Comparison of ENCODE assay signal across 8 mouse cellular contexts in the genomic region with DNA sequence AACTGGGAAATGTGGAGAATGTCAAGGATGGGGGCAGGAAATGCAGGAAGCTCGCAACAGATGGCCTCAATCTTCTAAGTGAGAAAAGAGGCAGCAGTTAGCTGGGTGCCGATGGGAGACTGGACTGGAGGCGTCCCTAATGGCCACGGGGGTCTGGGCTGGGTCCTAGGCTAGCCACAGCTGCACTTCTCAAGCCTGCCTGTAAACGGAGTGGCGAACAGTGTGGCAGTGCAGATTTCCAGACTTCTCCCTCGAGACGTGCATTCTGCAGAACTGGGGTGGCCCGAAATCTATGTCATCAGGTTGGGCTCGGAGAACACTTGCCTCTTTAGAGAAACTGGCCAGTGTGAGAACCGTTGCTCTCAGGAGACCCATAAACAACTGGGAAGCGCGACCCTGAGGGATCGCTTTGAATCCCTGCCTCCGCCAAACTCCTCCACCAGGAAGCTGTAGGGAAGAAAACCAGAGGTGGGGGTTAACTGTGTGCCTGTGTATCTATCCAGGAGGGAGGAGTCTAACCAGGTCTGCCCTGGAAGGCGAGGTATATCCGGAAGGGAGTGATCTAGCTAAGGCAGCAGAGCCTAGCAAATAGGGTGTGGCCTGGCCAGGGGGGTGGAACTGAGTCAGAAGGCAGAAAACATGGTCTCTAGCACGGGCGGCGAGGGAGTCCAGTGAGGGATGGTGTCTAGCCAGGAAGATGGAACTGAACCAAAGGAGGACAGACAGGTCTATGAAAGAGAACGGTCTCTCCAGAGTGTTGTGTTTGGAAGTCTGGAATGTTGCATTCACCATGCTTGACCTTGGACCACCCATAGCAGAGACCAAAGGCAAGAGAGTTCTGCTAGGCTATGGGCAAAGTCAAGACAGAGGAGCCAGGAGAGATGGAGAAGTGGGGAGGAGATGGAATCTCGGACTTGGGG.
DNase-seq lines count a peak whose midpoint lies in the region; ATAC-seq and TF ChIP-seq lines count a peak whose summit lies in the region.

No protein-coding gene starts in this region.

- no peak for TF ChIP-seq RAD21 in MEL (IDR thresholded peaks at IDR 0.05; ENCODE audit: low read depth, low read length)

- ATAC-seq in hindbrain, embryonic 15.5 days (ENCODE audit: low FRiP score, low read depth), result peak; percentile 49; the same call in 1 of the 2 replicates
- peak; percentile 53 for ATAC-seq in megakaryocyte, adult 5-6 weeks (ENCODE audit: poor library complexity, severe bottlenecking)
- ATAC-seq in erythroid progenitor cell, adult 5-6 weeks (replicated peaks; ENCODE audit: low FRiP score, poor library complexity, severe bottlenecking), result no peak

- peaks cover 0 to 3% of the 10 kb centered on the region in 2 experiments; a peak in 1 of 4 replicates for H3K4me1 ChIP-seq in MEL (ENCODE audit: control insufficient read depth in 1 of 2, insufficient read depth in 2 of 2, low read length in 2 of 2)
- peaks cover 28% of the 10 kb centered on the region for H3K4me1 ChIP-seq in hindbrain, embryonic 15.5 days (replicated peaks)

- H3K79me2 ChIP-seq in MEL (ENCODE audit: control insufficient read depth, insufficient read depth, low read length, poor library complexity), result no peaks in the 10 kb centered on the region

- WGBS in hindbrain, embryonic 15.5 days, result 7% methylated on average over 22 of the region's 22 CpGs

- H3K36me3 ChIP-seq in MEL (ENCODE audit: control insufficient read depth in 1 of 2, insufficient read depth in 2 of 2, low read length in 2 of 2), result no peaks in the 10 kb centered on the region
- no peaks in the 10 kb centered on the region for H3K36me3 ChIP-seq in hindbrain, embryonic 15.5 days

- H3K27ac ChIP-seq in MEL (ENCODE audit: control insufficient read depth, low read depth, low read length), result no peak overlapping the region
- H3K27ac ChIP-seq in hindbrain, embryonic 15.5 days (replicated peaks), result peak overlapping the region; percentile 43; the same call in 1 of the 2 replicates

- peak overlapping the region; percentile 57 for H3K4me2 ChIP-seq in hindbrain, embryonic 15.5 days

- DNase-seq in MEL (ENCODE audit: low read depth, low spot score), result peak; percentile 54
- DNase-seq in brain, embryonic 14.5 days (ENCODE audit: low read depth), result peak; percentile 42
- DNase-seq in frontal cortex, postnatal 36 days (ENCODE audit: low spot score in 2 of 2), result peak; percentile 49 to 60
- peak; percentile 41 to 46 for DNase-seq in left cerebral cortex, adult 8-10 months (ENCODE audit: low spot score in 2 of 2)
- DNase-seq in right cerebral cortex, postnatal 10 days (ENCODE audit: low spot score in 2 of 2), result peak; percentile 52 to 57

- no peak for TF ChIP-seq CTCF in MEL (IDR thresholded peaks at IDR 0.05 in 2 of 3, conservative IDR thresholded peaks at IDR 0.05 in 1 of 3; ENCODE audit: control insufficient read depth in 1 of 3, insufficient read depth in 1 of 3, low read depth in 2 of 3, low read length in 3 of 3, poor library complexity in 1 of 3, severe bottlenecking in 1 of 3)
- 0 out of 2 replicates have a peak, but pooled peaks have one; percentile 30 for TF ChIP-seq CTCF in brain, embryonic 14.5 days (IDR thresholded peaks at IDR 0.05; ENCODE audit: borderline replicate concordance, extremely low read depth, insufficient read depth, insufficient read length)

- no peak for TF ChIP-seq EP300 in MEL (IDR thresholded peaks at IDR 0.05; ENCODE audit: low read depth in 1 of 2, low read length in 2 of 2)

- no peaks in the 10 kb centered on the region for H3K9me3 ChIP-seq in MEL (replicated peaks; ENCODE audit: insufficient read depth, low read length)
- 0 out of 2 replicates have a peak, but pooled peaks cover 6% of the 10 kb centered on the region for H3K9me3 ChIP-seq in hindbrain, embryonic 15.5 days

- no peak for TF ChIP-seq POLR2A in MEL (IDR thresholded peaks at IDR 0.05; ENCODE audit: control insufficient read depth in 1 of 2, insufficient read depth in 1 of 2, low read depth in 1 of 2, low read length in 2 of 2, poor library complexity in 1 of 2)
- no peak for TF ChIP-seq POLR2A in brain, embryonic 14.5 days (IDR thresholded peaks at IDR 0.05; ENCODE audit: borderline replicate concordance, extremely low read depth, insufficient read depth, insufficient read length, poor library complexity, severe bottlenecking)

- H3K27me3 ChIP-seq in MEL (ENCODE audit: control insufficient read depth in 1 of 2, insufficient read depth in 2 of 2, low read length in 2 of 2), result no peaks in the 10 kb centered on the region
- no peaks in the 10 kb centered on the region for H3K27me3 ChIP-seq in hindbrain, embryonic 15.5 days

- peak overlapping the region in 1 of 2 experiments; percentile 18; a peak in 1 of 4 replicates for H3K4me3 ChIP-seq in MEL (ENCODE audit: control insufficient read depth in 1 of 2, insufficient read depth in 1 of 2, low read depth in 2 of 2, low read length in 2 of 2)
- H3K4me3 ChIP-seq in hindbrain, embryonic 15.5 days, result peak overlapping the region; percentile 30

- H3K9ac ChIP-seq in MEL (ENCODE audit: control insufficient read depth, low read depth, low read length, poor library complexity, severe bottlenecking), result no peak overlapping the region
- 0 out of 2 replicates have a peak overlapping the region, but pooled peaks have one; percentile 23 for H3K9ac ChIP-seq in hindbrain, embryonic 15.5 days

TF ChIP-seq in MEL, 35 proteins besides CTCF, POLR2A, EP300 and RAD21:
- TF ChIP-seq CHD1 (IDR thresholded peaks at IDR 0.05; ENCODE audit: low read depth, low read length) (no peak), ZC3H11A (IDR thresholded peaks at IDR 0.05; ENCODE audit: low read depth, low read length) (no peak), BHLHE40 (IDR thresholded peaks at IDR 0.05; ENCODE audit: borderline replicate concordance, low read depth, low read length) (no peak), ZMIZ1 (IDR thresholded peaks at IDR 0.05; ENCODE audit: low read depth, low read length) (no peak), GABPA (IDR thresholded peaks at IDR 0.05; ENCODE audit: low read depth, low read length) (no peak), E2F4 (IDR thresholded peaks at IDR 0.05; ENCODE audit: borderline replicate concordance, low read depth, low read length) (no peak), USF2 (IDR thresholded peaks at IDR 0.05; ENCODE audit: borderline replicate concordance in 1 of 2, insufficient read depth in 1 of 2, low read depth in 1 of 2, low read length in 2 of 2) (no peak), RCOR1 (IDR thresholded peaks at IDR 0.05; ENCODE audit: low read depth, low read length) (no peak), CHD2 (IDR thresholded peaks at IDR 0.05; ENCODE audit: low read length) (no peak), SMC3 (IDR thresholded peaks at IDR 0.05; ENCODE audit: low read depth, low read length) (no peak), POLR2AphosphoS2 (IDR thresholded peaks at IDR 0.05; ENCODE audit: low read length) (no peak), USF1 (IDR thresholded peaks at IDR 0.05; ENCODE audit: low read depth, low read length) (no peak), MAFK (IDR thresholded peaks at IDR 0.05; ENCODE audit: borderline replicate concordance, low read depth, low read length) (no peak), GATA1 (IDR thresholded peaks at IDR 0.05; ENCODE audit: low read depth, low read length) (no peak), MYB (IDR thresholded peaks at IDR 0.05; ENCODE audit: low read depth, low read length) (no peak), ETS1 (IDR thresholded peaks at IDR 0.05; ENCODE audit: low read depth, low read length) (no peak), MAZ (IDR thresholded peaks at IDR 0.05; ENCODE audit: low read depth, low read length) (no peak), TAL1 (IDR thresholded peaks at IDR 0.05; ENCODE audit: low read length) (no peak), KAT2A (conservative IDR thresholded peaks at IDR 0.05; ENCODE audit: low read depth, low read length) (no peak), MEF2A (IDR thresholded peaks at IDR 0.05; ENCODE audit: extremely low read depth, insufficient replicate concordance, low read depth, low read length, poor library complexity, severe bottlenecking) (no peak)
